Mouse (Mus musculus) G1E (cell line): ENCODE data around the gene Dnah11.
"Not testable (repeated sequence)": the region's sequence is repeated elsewhere in the genome, so short reads cannot be mapped to it uniquely, and the experiment has no call there.

Experiments used
- CTCF ChIP-seq: IDR thresholded peaks from 2 replicates; pipeline ENCODE4 v1.5.1; 2012; ENCODE audit warnings: low read depth, low read length, inconsistent platforms, mixed read lengths
- GATA1 ChIP-seq: IDR thresholded peaks from 2 replicates; pipeline ENCODE4 v1.6.1; 2012; ENCODE audit warnings: borderline replicate concordance, low read length, inconsistent platforms, mixed read lengths

- not testable (repeated sequence) for TF ChIP-seq GATA1, CTCF
Measured at GRCm38 (mm10) chr12:117905232-117905840, 293.5 kb downstream of the Dnah11 start.
